Mouse (Mus musculus) forebrain, embryonic 11.5 days (tissue): ENCODE measurements around the gene Acsbg2. TPM values are rescaled to one million over a fixed set of nuclear protein-coding genes. Genes with fewer than 3 reads are reported as not detected.

Source experiments
- polyA plus RNA-seq: library from polyadenylated mRNA; unstranded; fragments of >200 nt; fragmentation: Nextera tagmentation; extraction: Ambion mirVana; gene quantifications from 2 replicates; pipeline ENCODE4 v1.2.1, GENCODE M21; 2014

The Acsbg2 gene
- polyA plus RNA-seq, 1 experiment from 2014 or later, result not detected

Other genes with a start within 250 kb of the Acsbg2 start
- 66.6 and 68.8 TPM in 2 replicates for gene Lonp1, start 247.6 kb downstream of the Acsbg2 start, polyA plus RNA-seq
- 0.51 TPM in 2 replicates for gene Catsperd, start 246.3 kb downstream of the Acsbg2 start, polyA plus RNA-seq
- gene Ranbp3, start 201.2 kb downstream of the Acsbg2 start, polyA plus RNA-seq, result 132 and 139 TPM in 2 replicates
- 292 and 332 TPM in 2 replicates for gene Ndufa11, start 156.7 kb downstream of the Acsbg2 start, polyA plus RNA-seq
- gene Vmac, start 156.4 kb downstream of the Acsbg2 start, polyA plus RNA-seq, result 14.1 and 21.4 TPM in 2 replicates
- gene Nrtn, start 116.9 kb downstream of the Acsbg2 start, polyA plus RNA-seq, result 5.0 and 5.5 TPM in 2 replicates
- gene Dus3l, start 109.7 kb downstream of the Acsbg2 start, polyA plus RNA-seq, result 40.4 and 43.1 TPM in 2 replicates
- gene Prr22, start 104.2 kb downstream of the Acsbg2 start, polyA plus RNA-seq, result 1.3 and 1.8 TPM in 2 replicates
- 10.9 and 11.1 TPM in 2 replicates for gene Rfx2, start 43.4 kb downstream of the Acsbg2 start, polyA plus RNA-seq
- gene 1700061G19Rik, start 1.0 kb upstream of the Acsbg2 start, polyA plus RNA-seq, result 0.53 and 0.57 TPM in 2 replicates
- 56.7 and 57.2 TPM in 2 replicates for gene Mllt1, start 61.0 kb upstream of the Acsbg2 start, polyA plus RNA-seq
- gene Acer1, start 107.7 kb upstream of the Acsbg2 start, polyA plus RNA-seq, result not detected in 2 replicates
- gene Clpp, start 115.9 kb upstream of the Acsbg2 start, polyA plus RNA-seq, result 151 and 166 TPM in 2 replicates
- 29.3 and 34.8 TPM in 2 replicates for gene Alkbh7, start 122.9 kb upstream of the Acsbg2 start, polyA plus RNA-seq
- 0.76 TPM in 1 of 2 replicates, not detected in the other for gene Pspn, start 125.6 kb upstream of the Acsbg2 start, polyA plus RNA-seq
- gene Gtf2f1, start 136.8 kb upstream of the Acsbg2 start, polyA plus RNA-seq, result 77.3 and 82.7 TPM in 2 replicates
- 0.27 and 0.39 TPM in 2 replicates for gene Gm17949, start 137.0 kb upstream of the Acsbg2 start, polyA plus RNA-seq
- gene Khsrp, start 157.1 kb upstream of the Acsbg2 start, polyA plus RNA-seq, result 62.9 and 67.6 TPM in 2 replicates
- gene Slc25a41, start 167.2 kb upstream of the Acsbg2 start, polyA plus RNA-seq, result not detected in 2 replicates
- gene Crb3, start 184.7 kb upstream of the Acsbg2 start, polyA plus RNA-seq, result 1.5 and 1.9 TPM in 2 replicates
- gene Slc25a23, start 185.4 kb upstream of the Acsbg2 start, polyA plus RNA-seq, result 19.9 and 21.5 TPM in 2 replicates
- gene Dennd1c, start 204.1 kb upstream of the Acsbg2 start, polyA plus RNA-seq, result 4.6 and 5.7 TPM in 2 replicates
- gene Tubb4a, start 213.3 kb upstream of the Acsbg2 start, polyA plus RNA-seq, result 81.6 and 99.7 TPM in 2 replicates
- gene Tnfsf9, start 230.9 kb upstream of the Acsbg2 start, polyA plus RNA-seq, result 10.9 and 12.9 TPM in 2 replicates